Mouse (Mus musculus): ENCODE measurements at regions not wholly inside any gene's neighbourhood (a gene's known extent, or its start where the extent isn't known, plus 50 kb on each side); places are given as distances from the start of the nearest gene placed in this dataset.

GRCm38 (mm10) chr8:102575523-102575922 is 209.9 kb downstream of the Cdh11 start:
- Histone ChIP-seq H3K27me3 (ENCODE audit: control insufficient read depth, insufficient read depth, low read length) (no peaks in the 10 kb centered on the region), H3K4me3 (no peak overlapping the region), H3K9ac (ENCODE audit: low read depth, low read length) (no peak overlapping the region), H3K79me2 (replicated peaks; ENCODE audit: control insufficient read depth, insufficient read depth, low read length) (no peaks in the 10 kb centered on the region), H3K27ac (no peak overlapping the region), H3K4me1 (ENCODE audit: control insufficient read depth, insufficient read depth, low read length) (no peaks in the 10 kb centered on the region), H3K36me3 (ENCODE audit: control insufficient read depth, insufficient read depth, low read length) (no peaks in the 10 kb centered on the region)
- WGBS: 79% methylated on average over 8 of the region's 8 CpGs
- no peak for TF ChIP-seq POLR2A (IDR thresholded peaks at IDR 0.05; ENCODE audit: insufficient read depth, low read depth, low read length)
- TF ChIP-seq CTCF (IDR thresholded peaks at IDR 0.05): no peak
- TF ChIP-seq EP300 (IDR thresholded peaks at IDR 0.05; ENCODE audit: insufficient read depth, low read depth, low read length): no peak
- intact Hi-C loops (cut with DNase I): no loop called here
- DNase-seq: no peak

DNA sequence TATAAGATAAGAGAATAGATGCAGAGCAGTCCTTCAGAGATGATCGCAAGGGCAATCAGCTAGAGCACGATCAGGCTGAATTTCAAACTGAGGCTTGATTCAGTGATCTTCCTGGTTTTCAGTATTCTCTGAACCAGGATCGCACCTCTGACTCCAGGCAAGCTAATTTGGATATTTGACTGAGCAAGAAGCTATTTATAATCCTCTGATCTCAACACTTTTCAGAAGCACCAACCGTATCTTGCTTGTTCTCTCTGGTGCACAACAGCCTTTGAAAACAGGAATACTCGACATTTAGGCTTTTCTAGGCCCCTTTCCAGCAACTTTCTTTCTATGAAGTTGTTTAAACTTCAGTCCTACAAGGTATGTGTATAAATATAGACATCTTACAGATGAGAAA is 217.7 kb downstream of the Cdh11 start:
- Histone ChIP-seq H3K27ac (no peak overlapping the region; the same call in 1 of the 2 replicates), H3K4me1 (ENCODE audit: control insufficient read depth, insufficient read depth, low read length) (no peaks in the 10 kb centered on the region), H3K4me3 (no peak overlapping the region), H3K79me2 (replicated peaks; ENCODE audit: control insufficient read depth, insufficient read depth, low read length) (no peaks in the 10 kb centered on the region), H3K36me3 (ENCODE audit: control insufficient read depth, insufficient read depth, low read length) (no peaks in the 10 kb centered on the region), H3K27me3 (ENCODE audit: control insufficient read depth, insufficient read depth, low read length) (no peaks in the 10 kb centered on the region), H3K9ac (ENCODE audit: low read depth, low read length) (no peak overlapping the region)
- no peak for DNase-seq
- 51% methylated on average over 5 of the region's 5 CpGs for WGBS
- intact Hi-C loops (cut with DNase I): no loop called here
- TF ChIP-seq CTCF (IDR thresholded peaks at IDR 0.05): no peak
- no peak for TF ChIP-seq POLR2A (IDR thresholded peaks at IDR 0.05; ENCODE audit: insufficient read depth, low read depth, low read length)
- TF ChIP-seq EP300 (IDR thresholded peaks at IDR 0.05; ENCODE audit: insufficient read depth, low read depth, low read length): no peak

DNA sequence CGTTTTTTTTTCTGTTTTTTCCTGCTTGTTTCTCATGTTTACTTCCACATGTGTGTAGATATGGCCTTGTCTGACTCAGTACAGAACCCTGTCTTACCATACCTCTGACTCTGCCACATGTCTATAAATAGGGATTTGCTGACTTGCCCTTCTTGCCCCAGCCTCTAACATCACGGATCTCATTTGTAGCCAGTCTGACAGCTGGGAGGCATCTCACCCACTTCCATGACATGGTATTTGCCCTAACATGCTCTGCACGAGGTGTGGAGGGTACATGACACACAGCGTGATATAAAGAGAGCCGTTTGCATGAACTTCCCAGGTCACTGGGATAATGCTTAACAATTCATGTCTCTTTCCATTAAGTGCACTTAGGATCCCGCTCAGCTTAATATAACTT is 231.2 kb downstream of the Cdh11 start:
- intact Hi-C loops (cut with DNase I): no loop called here
- DNase-seq: no peak
- H3K79me2 ChIP-seq (replicated peaks; ENCODE audit: control insufficient read depth, insufficient read depth, low read length): no peaks in the 10 kb centered on the region
- H3K27ac ChIP-seq: no peak overlapping the region
- H3K27me3 ChIP-seq (ENCODE audit: control insufficient read depth, insufficient read depth, low read length): no peaks in the 10 kb centered on the region
- TF ChIP-seq EP300 (IDR thresholded peaks at IDR 0.05; ENCODE audit: insufficient read depth, low read depth, low read length): no peak
- no peak for TF ChIP-seq POLR2A (IDR thresholded peaks at IDR 0.05; ENCODE audit: insufficient read depth, low read depth, low read length)
- TF ChIP-seq CTCF (IDR thresholded peaks at IDR 0.05): no peak
- H3K9ac ChIP-seq (ENCODE audit: low read depth, low read length): no peak overlapping the region
- WGBS: 37% methylated on average over 6 of the region's 6 CpGs
- no peaks in the 10 kb centered on the region for H3K4me1 ChIP-seq (ENCODE audit: control insufficient read depth, insufficient read depth, low read length)
- no peaks in the 10 kb centered on the region for H3K36me3 ChIP-seq (ENCODE audit: control insufficient read depth, insufficient read depth, low read length)
- no peak overlapping the region for H3K4me3 ChIP-seq

- TF ChIP-seq EP300 (IDR thresholded peaks at IDR 0.05; ENCODE audit: insufficient read depth, low read depth, low read length): no peak
- no peak for TF ChIP-seq CTCF (IDR thresholded peaks at IDR 0.05)
- TF ChIP-seq POLR2A (IDR thresholded peaks at IDR 0.05; ENCODE audit: insufficient read depth, low read depth, low read length): no peak
- H3K4me3 ChIP-seq: no peak overlapping the region
- DNase-seq: no peak
- no peaks in the 10 kb centered on the region for H3K36me3 ChIP-seq (ENCODE audit: control insufficient read depth, insufficient read depth, low read length)
- H3K27me3 ChIP-seq (ENCODE audit: control insufficient read depth, insufficient read depth, low read length): no peaks in the 10 kb centered on the region
- no peaks in the 10 kb centered on the region for H3K79me2 ChIP-seq (replicated peaks; ENCODE audit: control insufficient read depth, insufficient read depth, low read length)
- no peaks in the 10 kb centered on the region for H3K4me1 ChIP-seq (ENCODE audit: control insufficient read depth, insufficient read depth, low read length)
- no peak overlapping the region for H3K9ac ChIP-seq (ENCODE audit: low read depth, low read length)
- 13% methylated on average over 9 of the region's 9 CpGs for WGBS
- intact Hi-C loops (cut with DNase I): no loop called here
- no peak overlapping the region for H3K27ac ChIP-seq
Observed at GRCm38 (mm10) chr8:102553348-102553935, 232.0 kb downstream of the Cdh11 start.

DNA sequence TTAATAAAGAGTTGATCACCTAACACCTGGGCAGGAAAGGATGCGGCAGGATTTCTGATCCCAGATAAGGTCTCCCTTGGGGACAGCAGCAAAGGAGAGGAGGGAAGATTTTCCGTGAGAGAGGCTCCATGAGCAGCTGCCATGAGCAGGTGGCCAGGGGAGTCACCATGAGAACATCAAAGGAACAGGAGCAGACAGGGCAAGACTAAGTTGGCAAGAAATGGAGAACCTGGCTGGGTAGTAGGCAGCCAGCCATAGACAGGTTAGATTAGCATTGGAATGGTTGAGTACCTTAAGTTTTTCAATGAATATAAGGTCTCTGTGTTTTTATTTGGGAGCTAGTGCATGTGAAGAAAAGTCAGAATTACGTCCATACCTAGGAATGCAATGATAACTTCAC is 246.6 kb downstream of the Cdh11 start:
- Histone ChIP-seq H3K79me2 (replicated peaks; ENCODE audit: control insufficient read depth, insufficient read depth, low read length) (no peaks in the 10 kb centered on the region), H3K4me3 (no peak overlapping the region), H3K36me3 (ENCODE audit: control insufficient read depth, insufficient read depth, low read length) (no peaks in the 10 kb centered on the region), H3K4me1 (ENCODE audit: control insufficient read depth, insufficient read depth, low read length) (no peaks in the 10 kb centered on the region), H3K9ac (ENCODE audit: low read depth, low read length) (no peak overlapping the region), H3K27ac (no peak overlapping the region), H3K27me3 (ENCODE audit: control insufficient read depth, insufficient read depth, low read length) (no peaks in the 10 kb centered on the region)
- 54% methylated on average over 3 of the region's 3 CpGs for WGBS
- DNase-seq: no peak
- intact Hi-C loops (cut with DNase I): no loop called here
- TF ChIP-seq POLR2A (IDR thresholded peaks at IDR 0.05; ENCODE audit: insufficient read depth, low read depth, low read length): no peak
- no peak for TF ChIP-seq CTCF (IDR thresholded peaks at IDR 0.05)
- TF ChIP-seq EP300 (IDR thresholded peaks at IDR 0.05; ENCODE audit: insufficient read depth, low read depth, low read length): no peak

DNA sequence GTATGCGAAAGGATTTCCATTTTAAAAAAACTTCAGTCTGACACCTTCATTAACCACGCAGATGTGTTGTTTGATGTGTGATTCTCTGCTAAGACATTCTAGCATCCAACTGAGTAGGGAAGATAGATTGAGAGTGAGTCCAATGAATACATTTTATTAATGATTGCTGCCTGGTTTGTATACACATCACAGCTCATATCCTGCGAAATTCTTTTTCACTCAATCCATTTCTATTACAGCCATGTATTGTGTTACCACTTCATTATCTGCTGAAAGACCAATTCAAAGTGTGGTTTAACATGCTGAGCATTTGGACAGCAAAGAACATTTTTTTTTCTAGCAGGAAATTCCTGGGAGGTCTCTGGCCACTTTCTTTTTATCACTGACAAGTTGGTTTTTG is 247.4 kb downstream of the Cdh11 start:
- Histone ChIP-seq H3K4me1 (ENCODE audit: control insufficient read depth, insufficient read depth, low read length) (no peaks in the 10 kb centered on the region), H3K4me3 (no peak overlapping the region), H3K27me3 (ENCODE audit: control insufficient read depth, insufficient read depth, low read length) (no peaks in the 10 kb centered on the region), H3K36me3 (ENCODE audit: control insufficient read depth, insufficient read depth, low read length) (no peaks in the 10 kb centered on the region), H3K79me2 (replicated peaks; ENCODE audit: control insufficient read depth, insufficient read depth, low read length) (no peaks in the 10 kb centered on the region), H3K9ac (ENCODE audit: low read depth, low read length) (no peak overlapping the region), H3K27ac (no peak overlapping the region)
- intact Hi-C loops (cut with DNase I): no loop called here
- DNase-seq: no peak
- no peak for TF ChIP-seq EP300 (IDR thresholded peaks at IDR 0.05; ENCODE audit: insufficient read depth, low read depth, low read length)
- no peak for TF ChIP-seq POLR2A (IDR thresholded peaks at IDR 0.05; ENCODE audit: insufficient read depth, low read depth, low read length)
- no peak for TF ChIP-seq CTCF (IDR thresholded peaks at IDR 0.05)
- WGBS: 54% methylated on average over 3 of the region's 3 CpGs

Data from heart, adult 2 months (tissue).